Mouse (Mus musculus): ENCODE measurements around the gene Cryz. TPM values are rescaled to one million over a fixed set of nuclear protein-coding genes. Genes with fewer than 3 reads are reported as not detected.
"Not testable (repeated sequence)": the region's sequence is repeated elsewhere in the genome, so short reads cannot be mapped to it uniquely, and the experiment has no call there.

The Cryz gene
- total and polyA plus RNA-seq, 3 experiments, result 3.4 to 23.8 (median 11.9) TPM

- no peaks in the 10 kb centered on the region for H3K4me1 ChIP-seq (ENCODE audit: insufficient read depth, low read depth, low read length)
- DNase-seq (ENCODE audit: low spot score), result no peak
- H3K36me3 ChIP-seq (replicated peaks), result peaks cover 83% of the 10 kb centered on the region
- TF ChIP-seq POLR2AphosphoS5 (IDR thresholded peaks at IDR 0.05; ENCODE audit: insufficient replicate concordance, low read depth, low read length) (no peak), CTCF (IDR thresholded peaks at IDR 0.05; ENCODE audit: low read depth, low read length) (no peak), GATA2 (IDR thresholded peaks at IDR 0.05; ENCODE audit: borderline replicate concordance, low read depth, low read length) (no peak), GATA1 (IDR thresholded peaks at IDR 0.05; ENCODE audit: borderline replicate concordance, low read length) (no peak), TAL1 (conservative IDR thresholded peaks at IDR 0.05; ENCODE audit: low read depth, low read length) (no peak)
- H3K4me3 ChIP-seq (ENCODE audit: low read depth, low read length), result no peak overlapping the region
- H3K9me3 ChIP-seq (replicated peaks), result no peaks in the 10 kb centered on the region
- ATAC-seq (ENCODE audit: extremely low read depth, insufficient number of reproducible peaks, low FRiP score, poor library complexity, severe bottlenecking), result no peak
- no peaks in the 10 kb centered on the region for H3K27me3 ChIP-seq (ENCODE audit: insufficient read depth, low read length)
Observed at GRCm38 (mm10) chr3:154616106-154616505, 19.6 kb downstream of the Cryz start.

DNA sequence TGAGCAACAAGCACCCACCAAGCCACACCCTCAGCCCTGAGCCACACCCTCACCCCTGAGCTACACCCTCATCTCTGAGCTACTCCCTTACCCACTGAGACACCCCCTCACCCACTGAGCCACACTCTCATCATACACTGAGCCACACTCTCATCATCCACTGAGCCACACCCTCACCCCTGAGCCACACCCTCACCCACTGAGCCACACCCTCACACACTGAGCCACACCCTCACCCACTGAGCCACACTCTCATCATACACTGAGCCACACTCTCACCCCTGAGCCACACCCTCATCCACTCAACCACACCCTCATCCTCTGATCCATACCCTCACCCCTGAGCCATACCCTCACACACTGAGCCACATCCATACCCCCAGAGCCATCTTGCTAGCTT lies 31.8 kb downstream of the Cryz start:
- peaks cover 5% of the 10 kb centered on the region for H3K4me1 ChIP-seq (ENCODE audit: insufficient read depth, low read depth, low read length)
- DNase-seq (ENCODE audit: low spot score) (no peak), ATAC-seq (ENCODE audit: extremely low read depth, insufficient number of reproducible peaks, low FRiP score, poor library complexity, severe bottlenecking) (peak; percentile 91)
- H3K9me3 ChIP-seq (replicated peaks), result no peaks in the 10 kb centered on the region
- H3K27me3 ChIP-seq (ENCODE audit: insufficient read depth, low read length), result no peaks in the 10 kb centered on the region
- TF ChIP-seq GATA1 (IDR thresholded peaks at IDR 0.05; ENCODE audit: borderline replicate concordance, low read length) (no peak), POLR2AphosphoS5 (IDR thresholded peaks at IDR 0.05; ENCODE audit: insufficient replicate concordance, low read depth, low read length) (no peak), TAL1 (conservative IDR thresholded peaks at IDR 0.05; ENCODE audit: low read depth, low read length) (no peak), GATA2 (IDR thresholded peaks at IDR 0.05; ENCODE audit: borderline replicate concordance, low read depth, low read length) (no peak), CTCF (IDR thresholded peaks at IDR 0.05; ENCODE audit: low read depth, low read length) (no peak)
- peak overlapping the region; percentile 26; the same call in 1 of the 2 replicates for H3K4me3 ChIP-seq (ENCODE audit: low read depth, low read length)
- peaks cover 10% of the 10 kb centered on the region for H3K36me3 ChIP-seq (replicated peaks)

DNA sequence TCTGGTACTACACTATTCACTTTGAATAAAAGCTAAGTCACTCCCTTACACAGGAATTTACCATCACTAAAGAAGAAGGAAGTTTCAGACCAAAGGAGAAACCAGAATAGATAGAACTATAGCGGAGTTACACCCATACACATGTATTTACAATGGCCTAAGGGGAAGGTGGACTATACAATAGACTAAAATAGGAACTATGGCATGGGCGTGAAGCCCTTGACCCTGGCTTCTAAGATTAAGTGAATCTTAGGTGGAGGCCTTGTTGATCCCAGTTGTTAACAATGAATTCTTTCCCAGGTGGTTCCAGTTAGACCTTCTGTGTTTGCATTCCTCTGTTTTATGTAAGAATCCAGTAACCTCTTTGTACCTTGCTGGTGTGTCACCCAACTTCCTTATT lies 34.8 kb downstream of the Cryz start:
- not testable (repeated sequence) for H3K27me3 ChIP-seq (ENCODE audit: insufficient read depth, low read length); H3K4me1 ChIP-seq (ENCODE audit: insufficient read depth, low read depth, low read length); H3K4me3 ChIP-seq (ENCODE audit: low read depth, low read length); H3K36me3 ChIP-seq (replicated peaks); ATAC-seq (ENCODE audit: extremely low read depth, insufficient number of reproducible peaks, low FRiP score, poor library complexity, severe bottlenecking); DNase-seq (ENCODE audit: low spot score); H3K9me3 ChIP-seq (replicated peaks)

GRCm38 (mm10) chr3:154633091-154633490 lies 36.6 kb downstream of the Cryz start:
- DNase-seq (ENCODE audit: low spot score) (no peak), ATAC-seq (ENCODE audit: extremely low read depth, insufficient number of reproducible peaks, low FRiP score, poor library complexity, severe bottlenecking) (no peak)
- Histone ChIP-seq H3K4me1 (ENCODE audit: insufficient read depth, low read depth, low read length) (peaks cover 4% of the 10 kb centered on the region), H3K27me3 (ENCODE audit: insufficient read depth, low read length) (no peaks in the 10 kb centered on the region), H3K9me3 (replicated peaks) (no peaks in the 10 kb centered on the region), H3K36me3 (replicated peaks) (no peaks in the 10 kb centered on the region), H3K4me3 (ENCODE audit: low read depth, low read length) (no peak overlapping the region)
- no peak for TF ChIP-seq GATA2 (IDR thresholded peaks at IDR 0.05; ENCODE audit: borderline replicate concordance, low read depth, low read length)
- TF ChIP-seq GATA1 (IDR thresholded peaks at IDR 0.05; ENCODE audit: borderline replicate concordance, low read length), result no peak
- TF ChIP-seq POLR2AphosphoS5 (IDR thresholded peaks at IDR 0.05; ENCODE audit: insufficient replicate concordance, low read depth, low read length), result no peak
- no peak for TF ChIP-seq TAL1 (conservative IDR thresholded peaks at IDR 0.05; ENCODE audit: low read depth, low read length)
- TF ChIP-seq CTCF (IDR thresholded peaks at IDR 0.05; ENCODE audit: low read depth, low read length), result no peak

GRCm38 (mm10) chr3:154646638-154647442 lies 50.3 kb downstream of the Cryz start:
- ATAC-seq (ENCODE audit: extremely low read depth, insufficient number of reproducible peaks, low FRiP score, poor library complexity, severe bottlenecking), result no peak

DNA sequence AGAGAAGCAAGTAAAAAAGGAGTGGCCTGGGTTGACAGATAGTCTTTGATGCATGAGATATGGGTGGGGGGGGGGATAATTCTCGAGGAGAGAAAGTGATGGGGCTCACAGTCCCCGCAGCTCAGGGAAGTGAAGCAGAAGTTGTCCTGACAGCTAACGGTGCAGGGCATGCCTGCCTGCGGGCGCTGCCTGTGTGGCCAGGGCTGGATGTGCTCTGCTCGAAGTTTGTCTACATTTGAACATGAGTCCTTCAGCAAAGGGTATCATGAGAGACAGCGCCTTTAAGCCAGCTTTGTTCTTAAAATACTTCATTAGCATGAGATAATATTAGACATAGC lies 50.9 kb downstream of the Cryz start:
- DNase-seq (ENCODE audit: low spot score), result no peak
- TF ChIP-seq POLR2AphosphoS5 (IDR thresholded peaks at IDR 0.05; ENCODE audit: insufficient replicate concordance, low read depth, low read length), result no peak
- TF ChIP-seq GATA2 (IDR thresholded peaks at IDR 0.05; ENCODE audit: borderline replicate concordance, low read depth, low read length), result no peak
- no peak for TF ChIP-seq TAL1 (conservative IDR thresholded peaks at IDR 0.05; ENCODE audit: low read depth, low read length)
- no peak for TF ChIP-seq GATA1 (IDR thresholded peaks at IDR 0.05; ENCODE audit: borderline replicate concordance, low read length)
- TF ChIP-seq CTCF (IDR thresholded peaks at IDR 0.05; ENCODE audit: low read depth, low read length), result no peak
- no peaks in the 10 kb centered on the region for H3K4me1 ChIP-seq (ENCODE audit: insufficient read depth, low read depth, low read length)
- no peak for ATAC-seq (ENCODE audit: extremely low read depth, insufficient number of reproducible peaks, low FRiP score, poor library complexity, severe bottlenecking)
- no peaks in the 10 kb centered on the region for H3K36me3 ChIP-seq (replicated peaks)
- no peak overlapping the region for H3K4me3 ChIP-seq (ENCODE audit: low read depth, low read length)
- H3K27me3 ChIP-seq (ENCODE audit: insufficient read depth, low read length), result no peaks in the 10 kb centered on the region
- peaks cover 4% of the 10 kb centered on the region for H3K9me3 ChIP-seq (replicated peaks)

More at GRCm38 (mm10) chr3:154646638-154647442, 50.3 kb downstream of the Cryz start:
- TF ChIP-seq GATA1 (IDR thresholded peaks at IDR 0.05; ENCODE audit: borderline replicate concordance, low read length) (no peak), TAL1 (conservative IDR thresholded peaks at IDR 0.05; ENCODE audit: low read depth, low read length) (no peak), CTCF (IDR thresholded peaks at IDR 0.05; ENCODE audit: low read depth, low read length) (no peak), GATA2 (IDR thresholded peaks at IDR 0.05; ENCODE audit: borderline replicate concordance, low read depth, low read length) (no peak), POLR2AphosphoS5 (IDR thresholded peaks at IDR 0.05; ENCODE audit: insufficient replicate concordance, low read depth, low read length) (no peak)
- Histone ChIP-seq H3K9me3 (replicated peaks) (no peaks in the 10 kb centered on the region), H3K36me3 (replicated peaks) (no peaks in the 10 kb centered on the region), H3K27me3 (ENCODE audit: insufficient read depth, low read length) (no peaks in the 10 kb centered on the region), H3K4me3 (ENCODE audit: low read depth, low read length) (no peak overlapping the region), H3K4me1 (ENCODE audit: insufficient read depth, low read depth, low read length) (no peaks in the 10 kb centered on the region)
- DNase-seq (ENCODE audit: low spot score), result no peak

Data from G1E (cell line).